Mouse (Mus musculus) naive thymus-derived CD4-positive, alpha-beta T cell, adult 2 months (primary cell): ENCODE data around the gene Syndig1l.

ENCODE experiments used
- DNase-seq: peaks from one replicate; pipeline ENCODE4 v3.0.0-alpha.2; 2011; ENCODE audit warnings: low read depth

The Syndig1l gene

DNA sequence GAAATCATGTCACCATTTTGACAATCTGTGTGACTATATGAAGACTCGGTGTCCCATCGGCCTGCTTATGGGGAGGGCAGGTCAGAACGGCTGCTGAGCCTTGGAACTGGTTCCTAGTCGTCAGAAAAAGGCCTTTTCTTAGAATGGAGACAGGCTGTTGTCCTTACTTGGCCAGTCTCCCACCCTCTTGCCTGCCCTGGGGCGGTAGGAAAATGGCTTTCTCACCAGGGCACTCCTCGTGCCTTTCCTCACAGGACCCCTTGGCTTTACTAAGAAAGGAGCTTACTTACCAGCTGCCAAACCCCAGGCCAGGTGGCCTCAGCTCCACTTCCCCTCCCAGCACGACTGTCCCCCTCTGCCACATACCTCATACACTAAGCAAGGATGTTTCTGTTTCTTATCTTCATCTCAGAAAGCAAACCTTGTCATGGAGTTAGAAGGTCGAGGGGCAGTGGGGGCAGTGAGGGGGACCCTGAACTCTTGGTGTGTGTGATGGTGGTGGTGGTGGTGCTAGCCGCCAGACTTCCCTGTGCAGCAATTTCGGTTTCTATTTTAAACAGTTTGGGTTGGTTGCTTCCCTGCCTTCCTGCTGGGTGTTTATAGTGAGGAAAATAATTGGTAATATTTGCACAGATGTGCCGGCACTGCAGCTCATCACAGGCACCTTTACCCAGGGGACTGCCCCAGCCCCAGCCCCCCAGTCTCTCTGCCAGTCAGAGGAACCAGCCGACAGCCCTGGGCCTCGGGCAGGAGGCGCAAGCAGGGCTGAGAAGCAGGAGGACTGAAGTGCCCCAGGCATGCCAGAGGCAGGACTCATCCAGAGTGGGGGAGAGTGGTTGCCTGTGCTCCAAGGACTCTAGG is 23.7 kb downstream of the Syndig1l start:
- DNase-seq = peak; percentile 33

DNA sequence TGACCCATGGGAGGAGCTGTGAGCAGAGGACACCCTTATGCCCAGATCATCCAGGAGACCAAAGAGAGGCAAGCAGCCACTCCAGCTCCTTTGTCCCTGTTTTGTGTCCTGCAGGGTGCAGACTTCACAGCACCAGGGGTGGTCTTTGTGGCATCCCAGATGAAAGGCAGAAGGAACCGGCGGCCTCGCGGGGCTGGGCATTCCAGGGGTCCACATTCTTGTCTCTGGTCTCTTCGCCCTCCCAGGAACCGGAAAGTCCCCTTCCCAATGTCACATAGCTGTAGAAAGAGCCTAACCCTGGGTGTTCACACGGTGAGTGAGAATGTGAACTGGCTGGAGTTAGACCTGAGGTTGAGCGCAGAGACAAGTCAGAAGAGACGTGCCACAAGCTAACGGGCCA is 27.0 kb downstream of the Syndig1l start:
- no peak for DNase-seq

DNA sequence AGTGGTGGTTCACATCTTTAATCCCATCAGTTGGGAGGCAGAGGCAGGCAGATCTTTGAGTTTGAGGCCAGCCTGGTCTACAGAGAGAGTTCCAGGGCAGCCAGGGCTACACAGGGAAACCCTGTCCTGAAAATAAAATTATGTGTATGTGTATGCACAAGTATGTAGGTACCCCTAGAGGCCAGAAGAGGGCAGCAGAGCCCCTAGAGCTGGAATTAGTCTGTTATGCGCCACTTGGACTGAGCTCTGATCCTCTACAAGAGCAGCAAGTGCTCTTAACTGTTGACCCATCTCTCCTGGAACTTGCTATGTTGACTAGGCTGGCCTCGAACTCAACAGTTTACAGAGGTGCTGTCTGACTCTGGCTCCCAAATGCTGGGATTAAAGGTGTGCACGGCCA is 28.1 kb downstream of the Syndig1l start:
- peak; percentile 5 for DNase-seq

DNA sequence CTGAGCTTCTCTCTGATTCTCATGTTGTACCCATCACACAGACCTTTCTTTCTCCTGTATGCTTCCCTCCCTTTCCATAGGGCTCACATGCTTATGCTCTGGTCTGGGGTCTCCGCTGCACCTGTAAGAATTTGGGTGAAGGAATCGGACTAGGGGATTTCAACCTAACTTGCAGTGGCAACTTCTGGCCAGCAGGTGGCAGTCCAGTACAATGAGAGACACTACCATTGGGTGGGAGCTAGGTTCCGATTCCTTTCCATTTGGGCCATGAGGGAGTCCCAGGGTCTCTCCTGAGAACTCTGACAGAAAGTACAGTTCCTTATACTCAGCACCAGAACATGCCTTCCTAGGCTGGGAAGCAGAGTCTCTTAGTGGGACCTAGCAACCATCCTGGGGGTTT is 44.7 kb downstream of the Syndig1l start:
- DNase-seq = peak; percentile 72

DNA sequence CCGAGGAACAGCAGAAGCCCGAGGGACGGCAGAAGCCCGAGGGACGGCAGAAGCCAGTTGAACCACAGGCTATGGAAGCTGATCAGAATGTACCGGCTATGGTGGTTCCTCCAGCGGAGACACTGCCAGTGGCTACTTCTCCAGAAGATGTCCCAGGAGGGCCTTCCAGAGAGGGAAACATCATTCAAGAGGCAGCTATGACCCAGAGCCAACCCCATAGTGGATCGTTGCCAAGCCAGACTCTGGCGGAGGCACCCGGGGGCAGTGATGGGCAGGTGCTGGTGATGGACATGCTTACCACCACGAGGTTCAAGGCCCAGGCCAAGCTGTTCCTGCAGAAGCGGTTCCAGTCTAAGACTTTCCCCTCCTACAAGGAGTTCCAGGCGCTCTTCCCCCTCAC is 48.4 kb downstream of the Syndig1l start:
- DNase-seq = no peak

DNA sequence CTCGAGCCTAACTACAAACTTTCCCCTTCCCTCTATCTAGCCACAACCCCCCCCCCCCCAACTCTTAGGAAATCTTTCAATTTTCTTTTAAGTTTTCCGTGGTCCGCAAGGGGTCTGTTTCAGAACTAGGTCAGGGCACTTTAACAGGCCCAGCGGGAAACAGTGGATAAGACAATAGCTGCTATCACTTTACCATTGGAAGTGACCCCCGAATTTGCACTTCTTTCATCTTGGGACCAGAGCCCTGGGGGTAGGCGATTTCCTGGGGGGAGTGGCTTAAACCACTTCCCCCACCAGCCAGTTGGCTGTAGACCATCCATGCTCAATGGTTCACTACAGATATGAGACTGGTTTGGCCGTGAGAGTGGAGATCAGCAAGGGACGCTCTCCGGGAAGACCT is 58.0 kb downstream of the Syndig1l start, which contains the start of gene Vrtn:
TSS of gene Vrtn (plus strand) at position 366 of the 400 bp plus-strand sequence.
- DNase-seq = no peak

DNA sequence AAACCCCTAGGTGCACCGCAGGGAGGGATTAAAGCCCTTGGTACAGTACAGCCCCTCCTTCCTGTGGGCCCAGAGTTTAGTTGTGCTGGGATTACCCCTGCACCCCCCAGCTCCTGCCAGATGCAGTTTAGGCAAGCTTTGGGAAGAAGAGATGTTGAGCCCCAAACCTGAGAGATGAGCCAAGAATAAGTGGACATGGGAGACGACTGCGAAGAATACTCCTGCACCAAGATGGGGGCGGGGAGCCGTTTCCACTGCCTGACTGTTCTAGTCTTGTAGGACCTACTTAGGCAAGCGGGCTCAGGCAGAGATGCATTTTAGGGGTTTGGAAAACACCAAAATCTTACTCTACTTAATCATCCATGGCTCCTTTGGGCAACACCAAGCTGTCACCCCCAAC is 58.4 kb downstream of the Syndig1l start:
- no peak for DNase-seq

DNA sequence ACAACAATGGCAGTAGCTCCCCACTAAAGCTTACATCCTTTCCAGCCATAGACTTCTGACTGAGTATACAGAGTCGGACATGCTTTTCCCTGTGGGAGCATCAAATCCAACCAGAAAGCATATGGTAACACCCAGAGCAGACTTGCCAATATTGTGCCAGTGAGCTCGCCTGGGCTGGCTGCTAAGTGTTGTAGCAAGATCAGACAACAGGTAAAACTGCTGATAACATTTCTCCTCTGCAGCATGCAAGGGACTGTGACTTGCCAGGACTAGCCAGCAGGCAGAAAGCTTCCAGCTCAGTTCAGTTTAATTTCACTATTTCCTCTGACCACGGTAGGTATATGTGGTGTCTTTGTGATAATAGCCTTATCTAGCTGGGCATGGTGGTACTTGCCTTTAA is 66.8 kb downstream of the Syndig1l start:
- DNase-seq = no peak
